Mouse (Mus musculus) urinary bladder, postnatal 4 days (tissue): ENCODE data around the gene Gm8879.
"Not testable (repeated sequence)": the region's sequence is repeated elsewhere in the genome, so short reads cannot be mapped to it uniquely, and the experiment has no call there.

Source experiments
- DNase-seq, 2 experiments: peaks; one replicate each; pipeline ENCODE4 v3.0.0; 2021 to 2022; ENCODE audit warnings: low spot score in 2 of 2

Gene Gm8879

GRCm38 (mm10) chr5:11127334-11127733 lies at the start of gene Gm8879:
TSS of gene Gm8879 (plus strand) at chr5:11127634.
- DNase-seq = not testable (repeated sequence)

- DNase-seq = peak; percentile 16 to 57
Measured at GRCm38 (mm10) chr5:11138031-11138430, 10.6 kb downstream of the Gm8879 start.
